16 mouse cellular contexts compared by ENCODE assay signal in the genomic region with DNA sequence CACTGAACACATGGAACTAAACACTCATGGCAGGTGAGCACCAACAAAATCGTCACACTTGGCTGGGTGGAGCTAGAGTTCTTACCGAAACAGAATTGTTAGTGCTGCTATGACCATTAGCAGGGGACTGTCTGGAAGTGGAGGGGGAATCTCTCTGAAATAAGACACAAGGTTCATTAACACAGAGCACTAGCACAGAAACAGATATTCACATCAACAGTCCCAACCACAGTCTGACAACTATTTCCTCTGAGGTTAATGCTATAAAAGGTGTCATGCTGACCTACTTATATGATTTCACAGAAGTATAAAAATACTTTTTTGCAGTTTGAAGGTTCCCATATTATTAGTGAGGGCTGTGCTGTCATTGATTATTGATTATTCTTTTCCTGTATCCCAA.
"Had no signal": no experiment of that assay in that cellular context is flagged by ENCODE, and none has a peak within 500 bp of the region (broad histone marks: within the 10 kb centered on the region; RNA-seq: fewer than 3 reads in every experiment).

No protein-coding gene starts in this region.

- H3K4me3 ChIP-seq: layer of hippocampus, adult 2 months; limb, embryonic 12.5 days; liver, embryonic 13.5 days; megakaryocyte, embryonic 14.5 days; midbrain, embryonic 15.5 days had no signal

- H3K9me3 ChIP-seq: limb, embryonic 12.5 days; liver, embryonic 13.5 days; megakaryocyte, embryonic 14.5 days; midbrain, embryonic 15.5 days had no signal

- H3K4me2 ChIP-seq: limb, embryonic 12.5 days; liver, embryonic 13.5 days; midbrain, embryonic 11.5 days; midbrain, embryonic 15.5 days had no signal

- H3K4me1 ChIP-seq: limb, embryonic 12.5 days; midbrain, embryonic 15.5 days had no signal

- DNase-seq: kidney, adult 18-20 months; kidney, postnatal 10 days; kidney, postnatal 4 days; liver; liver, embryonic 13.5 days; liver, postnatal 0 days; lung, postnatal 4 days; right cerebral cortex, postnatal 14 days; thymus, postnatal 4 days had no signal

- H3K36me3 ChIP-seq: liver, embryonic 13.5 days; midbrain, embryonic 15.5 days had no signal

- H3K27me3 ChIP-seq: liver, embryonic 13.5 days; megakaryocyte, embryonic 14.5 days; midbrain, embryonic 15.5 days had no signal

- H3K9ac ChIP-seq: limb, embryonic 12.5 days; liver, embryonic 13.5 days; liver, postnatal 0 days; midbrain, embryonic 15.5 days had no signal

- H3K27ac ChIP-seq: layer of hippocampus, adult 2 months; limb, embryonic 12.5 days; liver, embryonic 13.5 days; midbrain, embryonic 15.5 days; stomach, postnatal 0 days had no signal

- ATAC-seq: liver, postnatal 0 days; lung, postnatal 0 days; midbrain, embryonic 15.5 days had no signal
